Mouse (Mus musculus) layer of hippocampus, adult 8-10 months (tissue): ENCODE measurements around the gene Dgcr6. TPM values are rescaled to one million over a fixed set of nuclear protein-coding genes. Genes with fewer than 3 reads are reported as not detected.
A peak's percentile ranks its signal among the peaks of the same experiment; 100 is the strongest.

Experiments used
- DNase-seq, 2 experiments: peaks; one replicate each; pipeline ENCODE4 v3.0.0; 2022; ENCODE audit warnings: low spot score in 2 of 2
- total RNA-seq, 4 experiments: library from RNA; stranded (reverse); gene quantifications; 2 replicates each; pipeline ENCODE4 v1.2.4; 2022

Dgcr6 gene
- total RNA-seq, 4 experiments from 2014 or later, result 72.9 to 89.1 (median 76.9) TPM

- no peak for DNase-seq
Observed at GRCm38 (mm10) chr16:18068653-18069376, 16.2 kb downstream of the Dgcr6 start.

GRCm38 (mm10) chr16:18070798-18071197, 18.1 kb downstream of the Dgcr6 start:
- no peak for DNase-seq

DNA sequence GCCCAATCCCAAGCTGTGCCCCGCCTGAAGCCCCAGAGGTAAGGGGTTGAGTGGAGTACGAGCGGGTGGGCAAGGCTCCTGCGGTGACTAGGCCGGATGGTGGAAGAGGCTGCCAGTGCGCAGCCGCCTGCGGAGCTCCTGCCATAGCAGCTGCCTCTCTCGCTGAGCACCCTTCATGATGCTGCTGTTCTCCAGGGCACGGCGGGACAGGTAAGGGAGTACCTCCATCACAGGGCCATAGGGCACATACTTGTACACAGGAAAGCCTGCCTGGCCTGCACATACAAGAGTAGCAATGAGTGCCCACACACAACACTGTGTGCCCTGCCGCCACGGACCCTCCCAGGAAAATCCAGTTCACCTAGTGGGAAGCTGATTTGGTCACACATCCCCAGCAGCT, 19.4 kb downstream of the Dgcr6 start:
- no peak for DNase-seq

DNA sequence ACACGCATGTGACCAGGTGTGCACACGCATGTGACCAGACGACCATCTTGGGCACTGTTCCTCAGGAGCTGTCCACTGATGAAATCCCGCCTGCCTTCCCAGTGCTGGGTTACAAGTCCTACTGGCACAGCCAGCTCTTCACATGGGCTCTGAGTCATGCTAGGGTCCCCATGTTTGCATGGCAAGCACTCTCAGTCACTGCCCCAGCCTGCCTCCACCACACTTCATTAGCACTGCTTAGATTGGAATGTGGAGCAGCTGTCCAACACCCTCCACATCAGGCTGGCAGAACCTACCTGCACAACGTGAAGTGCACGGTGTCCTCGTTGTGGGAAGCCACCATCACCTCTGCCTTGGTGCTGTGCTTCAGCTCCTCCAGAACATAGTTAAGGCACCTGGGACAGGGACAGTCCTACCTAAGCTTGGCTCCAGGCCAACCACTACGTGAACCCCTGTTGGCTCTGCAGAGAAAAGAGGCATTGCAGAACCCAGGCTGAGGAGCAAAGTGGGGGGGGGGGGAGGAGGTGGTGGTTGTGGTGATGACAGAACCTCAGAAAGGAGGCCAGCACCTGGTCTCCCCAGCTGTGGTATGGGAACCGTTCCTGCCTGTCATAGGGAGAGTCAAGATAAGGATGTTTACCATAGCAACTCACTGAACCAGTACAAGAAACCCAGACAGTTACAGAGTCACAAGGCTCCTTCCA, 20.8 kb downstream of the Dgcr6 start:
- DNase-seq, result no peak

- no peak for DNase-seq
Observed at GRCm38 (mm10) chr16:18074611-18075010, 22.0 kb downstream of the Dgcr6 start.

GRCm38 (mm10) chr16:18075201-18075600, 22.5 kb downstream of the Dgcr6 start:
- DNase-seq, result no peak

- no peak for DNase-seq
Observed at GRCm38 (mm10) chr16:18078314-18079015, 25.8 kb downstream of the Dgcr6 start.

- DNase-seq, result no peak
Observed at GRCm38 (mm10) chr16:18079300-18079699, 26.6 kb downstream of the Dgcr6 start.

GRCm38 (mm10) chr16:18080171-18080570, 27.5 kb downstream of the Dgcr6 start:
- no peak for DNase-seq

GRCm38 (mm10) chr16:18081149-18081827, 28.6 kb downstream of the Dgcr6 start:
- DNase-seq, result no peak

DNA sequence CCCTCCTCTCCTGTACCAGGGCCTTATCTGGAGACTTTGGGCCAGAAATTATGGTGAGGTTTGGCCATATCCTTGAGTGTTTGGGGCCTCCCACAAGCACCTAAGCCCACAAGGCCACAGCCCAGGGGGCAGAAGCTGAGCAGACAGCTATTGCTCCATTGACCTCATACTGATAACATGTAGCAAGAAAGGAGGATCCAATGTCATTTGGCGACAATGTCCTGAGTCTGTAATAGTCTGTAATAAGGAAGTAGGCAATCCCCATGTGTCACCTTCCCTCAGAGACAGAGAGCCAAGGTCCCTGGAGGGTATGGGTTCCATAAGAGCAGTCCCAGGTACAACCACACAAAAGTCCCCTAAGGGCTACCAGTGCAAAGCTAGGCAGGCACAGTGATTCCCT, 29.6 kb downstream of the Dgcr6 start:
- no peak for DNase-seq

DNA sequence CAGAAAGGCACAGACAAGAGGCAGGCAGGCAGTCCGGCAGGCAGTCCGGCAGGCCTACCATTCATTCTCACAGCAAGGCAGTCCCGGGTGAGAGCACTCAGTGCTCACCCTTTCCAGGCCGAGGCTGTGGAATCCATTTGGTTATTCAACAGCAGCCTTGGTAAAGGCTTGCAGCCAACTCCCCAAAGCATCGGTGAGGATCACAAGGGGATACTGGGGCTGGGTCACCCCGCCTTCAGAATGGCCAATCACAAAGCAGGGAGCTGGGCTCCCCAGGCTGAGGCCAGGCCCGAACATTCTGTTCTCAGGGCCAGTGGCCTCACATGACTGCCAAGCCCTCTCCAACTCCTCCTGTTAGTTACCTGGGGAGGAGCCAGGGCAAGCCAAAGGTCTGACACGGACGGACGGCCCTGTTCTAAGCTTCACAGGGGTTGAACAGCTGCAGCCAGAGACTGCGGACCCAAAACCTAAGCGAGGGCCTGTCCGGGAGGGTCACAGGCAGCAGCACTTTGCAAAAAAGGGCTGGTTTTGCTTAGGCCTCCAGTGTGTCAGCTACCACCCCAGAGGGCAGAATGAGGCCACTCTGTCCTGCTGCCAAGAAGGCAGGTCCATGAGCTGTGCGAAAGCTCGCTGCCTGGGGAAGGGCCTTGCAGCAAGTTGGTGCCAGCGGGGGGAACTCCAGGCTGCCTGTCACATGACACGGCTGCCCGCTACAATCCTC, 30.7 kb downstream of the Dgcr6 start:
- DNase-seq, result peak; percentile 60 to 87

DNA sequence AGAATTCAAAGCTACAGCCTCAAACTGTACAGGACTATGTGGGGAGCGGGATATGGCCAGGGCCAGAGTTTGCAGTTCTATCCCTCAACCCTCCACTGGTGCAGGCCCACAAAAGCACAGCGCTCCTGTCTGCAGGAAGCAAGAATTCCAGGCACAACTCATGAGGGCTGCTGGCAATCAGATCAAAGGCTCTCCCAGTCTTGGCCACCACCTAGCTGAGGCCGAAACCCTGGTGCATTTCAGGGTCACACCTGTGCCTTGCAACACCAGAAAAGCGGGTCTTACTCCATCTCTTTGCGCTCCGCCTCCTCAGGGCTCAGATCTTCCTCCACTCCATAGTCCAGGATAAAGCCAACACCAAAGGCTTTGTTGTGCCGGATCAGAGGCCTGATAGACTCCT, 31.6 kb downstream of the Dgcr6 start:
- no peak for DNase-seq

GRCm38 (mm10) chr16:18087101-18087500, 34.4 kb downstream of the Dgcr6 start:
- DNase-seq, result no peak

DNA sequence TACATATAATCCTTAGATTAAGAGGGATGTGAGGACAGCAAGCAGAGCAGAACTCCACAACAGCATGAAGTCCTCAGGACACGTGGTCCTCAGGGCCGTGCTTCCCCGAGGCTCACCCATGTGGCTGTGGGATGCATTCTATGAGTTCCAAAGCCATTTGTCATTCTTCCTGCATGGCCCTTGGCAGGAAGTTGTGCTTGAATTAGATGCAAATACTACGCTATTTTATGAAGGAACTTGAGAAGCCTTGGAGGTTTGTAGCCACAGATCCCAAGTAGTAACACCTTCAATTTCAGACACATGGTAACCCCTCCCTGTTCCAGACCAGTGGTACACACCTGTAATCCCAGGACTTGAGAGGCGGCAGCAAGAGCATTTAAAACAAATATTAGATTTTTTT, 43.7 kb downstream of the Dgcr6 start:
- no peak for DNase-seq

GRCm38 (mm10) chr16:18102816-18103215, 50.2 kb downstream of the Dgcr6 start:
- no peak for DNase-seq

- no peak for DNase-seq
Observed at GRCm38 (mm10) chr16:18103366-18103765, 50.7 kb downstream of the Dgcr6 start.

- DNase-seq, result no peak
Observed at GRCm38 (mm10) chr16:18103808-18104207, 51.1 kb downstream of the Dgcr6 start.

DNA sequence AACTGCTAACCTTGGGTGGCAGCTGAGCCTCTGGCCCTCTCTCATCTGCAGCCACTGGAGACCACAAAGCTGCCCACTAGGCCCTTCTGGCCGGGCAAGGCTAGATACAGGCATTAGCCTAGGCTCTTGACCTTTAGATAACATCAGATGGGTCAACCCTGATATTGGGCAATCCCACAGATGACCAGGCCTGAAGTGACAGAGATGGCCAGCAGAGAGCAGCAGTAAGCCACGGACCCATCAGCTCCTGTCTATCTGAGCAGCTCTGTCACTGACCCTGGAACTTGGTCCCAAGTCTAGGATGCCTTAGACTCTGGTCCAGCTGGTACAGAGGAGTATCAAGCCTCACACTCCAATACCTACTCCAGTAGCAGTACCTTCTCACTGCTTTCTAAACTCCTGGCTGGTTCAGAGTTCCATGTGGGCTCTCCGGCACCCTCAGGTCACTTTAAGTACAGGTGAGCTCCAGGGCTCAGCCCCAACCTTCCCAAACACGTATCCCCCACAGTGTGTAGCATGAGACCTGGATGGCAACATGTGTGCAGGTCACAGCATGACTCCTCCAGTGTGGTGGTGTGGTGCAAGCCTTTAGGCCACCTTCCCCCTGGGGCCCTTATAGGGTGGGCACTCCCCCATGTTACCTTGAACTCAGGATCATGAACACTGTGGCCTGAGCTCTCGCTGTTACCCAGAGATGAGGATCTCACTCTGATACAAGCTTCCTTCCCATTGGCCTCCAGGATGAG, 55.7 kb downstream of the Dgcr6 start:
- DNase-seq, result peak; percentile 58 to 83

GRCm38 (mm10) chr16:18111042-18111441, 58.4 kb downstream of the Dgcr6 start:
- no peak for DNase-seq
